Mouse (Mus musculus) MEL (cell line): Measurements from ENCODE around the gene Meis3. TPM values are rescaled to one million over a fixed set of nuclear protein-coding genes. Genes with fewer than 3 reads are reported as not detected.

ENCODE experiments used
- DNase-seq: peaks from one replicate; pipeline ENCODE4 v3.0.0; 2011; ENCODE audit warnings: low read depth, low spot score
- H3K27ac ChIP-seq: 2 replicates; pipeline ENCODE4 v1.5.1; 2012; ENCODE audit warnings: low read depth, mild to moderate bottlenecking, control low read depth, low read length, moderate library complexity; ENCODE audit not compliant: control insufficient read depth
- H3K27me3 ChIP-seq, 2 experiments: fragments of 150-350 bp in 1 of 2; sonication (generic) in 1 of 2; 2 replicates each; pipeline ENCODE4 v1.6.1; 2012; ENCODE audit warnings: low read length in 2 of 2, mild to moderate bottlenecking in 2 of 2, improper control_type of control experiment in 1 of 2, moderate library complexity in 1 of 2; ENCODE audit not compliant: insufficient read depth in 2 of 2, control insufficient read depth in 1 of 2
- H3K36me3 ChIP-seq, 2 experiments: 2 replicates each; pipeline ENCODE4 v1.6.1; 2012 to 2014; ENCODE audit warnings: low read length in 2 of 2, improper control_type of control experiment in 1 of 2, inconsistent platforms in 1 of 2, mild to moderate bottlenecking in 1 of 2; ENCODE audit not compliant: insufficient read depth in 2 of 2, control insufficient read depth in 1 of 2
- H3K4me1 ChIP-seq, 2 experiments: fragments of 150-350 bp in 1 of 2; sonication (generic) in 1 of 2; 2 replicates each; pipeline ENCODE4 v1.6.1; 2012; ENCODE audit warnings: low read length in 2 of 2, improper control_type of control experiment in 1 of 2, mild to moderate bottlenecking in 1 of 2; ENCODE audit not compliant: insufficient read depth in 2 of 2, control insufficient read depth in 1 of 2
- H3K4me3 ChIP-seq, 2 experiments: fragments of 150-350 bp in 1 of 2; sonication (generic) in 1 of 2; 2 replicates each; pipeline ENCODE4 v1.5.1; 2012; ENCODE audit warnings: low read depth in 2 of 2, low read length in 2 of 2, mild to moderate bottlenecking in 2 of 2, moderate library complexity in 2 of 2, control low read depth in 1 of 2, improper control_type of control experiment in 1 of 2; ENCODE audit not compliant: control insufficient read depth in 1 of 2, insufficient read depth in 1 of 2
- H3K79me2 ChIP-seq: 2 replicates; pipeline ENCODE4 v1.6.1; 2012; ENCODE audit warnings: mild to moderate bottlenecking, low read length, moderate library complexity; ENCODE audit not compliant: control insufficient read depth, poor library complexity, insufficient read depth
- H3K9ac ChIP-seq: 2 replicates; pipeline ENCODE4 v1.6.1; 2012; ENCODE audit warnings: low read depth, mild to moderate bottlenecking, control low read depth, low read length, moderate library complexity; ENCODE audit not compliant: control insufficient read depth, poor library complexity, severe bottlenecking
- H3K9me3 ChIP-seq: fragments of 150-350 bp; sonication (generic); replicated peaks from 2 replicates; pipeline ENCODE4 v1.6.1; 2012; ENCODE audit warnings: mild to moderate bottlenecking, low read length, improper control_type of control experiment, moderate library complexity; ENCODE audit not compliant: insufficient read depth
- BHLHE40 ChIP-seq: IDR thresholded peaks from 2 replicates; pipeline ENCODE4 v1.6.1; 2012; ENCODE audit warnings: low read depth, mild to moderate bottlenecking, inconsistent platforms, low read length, improper control_type of control experiment, borderline replicate concordance
- CHD1 ChIP-seq: IDR thresholded peaks from 2 replicates; pipeline ENCODE4 v1.6.1; 2012; ENCODE audit warnings: low read depth, mild to moderate bottlenecking, inconsistent platforms, low read length, improper control_type of control experiment
- CHD2 ChIP-seq: IDR thresholded peaks from 2 replicates; pipeline ENCODE4 v1.6.1; 2011; ENCODE audit warnings: low read length, improper control_type of control experiment
- CTCF ChIP-seq, 3 experiments: IDR thresholded peaks in 2 of 3; conservative IDR thresholded peaks in 1 of 3; 2 replicates each; pipeline ENCODE4 v1.5.1; 2011 to 2012; ENCODE audit warnings: low read length in 3 of 3, low read depth in 2 of 3, mild to moderate bottlenecking in 2 of 3, improper control_type of control experiment in 1 of 3, inconsistent platforms in 1 of 3, mixed read lengths in 1 of 3, moderate library complexity in 1 of 3; ENCODE audit not compliant: control insufficient read depth in 1 of 3, insufficient read depth in 1 of 3, poor library complexity in 1 of 3, severe bottlenecking in 1 of 3
- ETS1 ChIP-seq: IDR thresholded peaks from 2 replicates; pipeline ENCODE4 v1.6.1; 2012; ENCODE audit warnings: low read depth, mild to moderate bottlenecking, inconsistent platforms, low read length, improper control_type of control experiment, moderate library complexity
- GABPA ChIP-seq: IDR thresholded peaks from 2 replicates; pipeline ENCODE4 v1.6.1; 2012; ENCODE audit warnings: low read depth, mild to moderate bottlenecking, inconsistent platforms, low read length, improper control_type of control experiment, moderate library complexity
- HCFC1 ChIP-seq: IDR thresholded peaks from 2 replicates; pipeline ENCODE4 v1.6.1; 2012; ENCODE audit warnings: low read depth, mild to moderate bottlenecking, inconsistent platforms, low read length, improper control_type of control experiment, moderate library complexity
- NELFE ChIP-seq: IDR thresholded peaks from 2 replicates; pipeline ENCODE4 v1.6.1; 2011; ENCODE audit warnings: low read depth, low read length, improper control_type of control experiment
- NRF1 ChIP-seq: IDR thresholded peaks from 2 replicates; pipeline ENCODE4 v1.6.1; 2014; ENCODE audit warnings: low read depth, mild to moderate bottlenecking, inconsistent platforms, low read length, improper control_type of control experiment, moderate library complexity; ENCODE audit not compliant: poor library complexity, insufficient read depth, severe bottlenecking
- POLR2AphosphoS5 ChIP-seq: IDR thresholded peaks from 2 replicates; pipeline ENCODE4 v1.6.1; 2012; ENCODE audit warnings: low read depth, borderline replicate concordance, mild to moderate bottlenecking, inconsistent platforms, low read length, moderate library complexity, mixed read lengths
- TAL1 ChIP-seq: IDR thresholded peaks from 2 replicates; pipeline ENCODE4 v1.6.1; 2012; ENCODE audit warnings: mild to moderate bottlenecking, inconsistent platforms, low read length, moderate library complexity, mixed read lengths
- TBP ChIP-seq: IDR thresholded peaks from 2 replicates; pipeline ENCODE4 v1.8.0; 2011; ENCODE audit warnings: low read depth, low read length, improper control_type of control experiment
- USF1 ChIP-seq: IDR thresholded peaks from 2 replicates; pipeline ENCODE4 v1.6.1; 2014; ENCODE audit warnings: low read depth, mild to moderate bottlenecking, inconsistent platforms, low read length, improper control_type of control experiment, moderate library complexity
- USF2 ChIP-seq, 2 experiments: IDR thresholded peaks; 2 replicates each; pipeline ENCODE4 v1.6.1; 2011 to 2012; ENCODE audit warnings: improper control_type of control experiment in 2 of 2, low read length in 2 of 2, borderline replicate concordance in 1 of 2, inconsistent platforms in 1 of 2, low read depth in 1 of 2, mild to moderate bottlenecking in 1 of 2; ENCODE audit not compliant: insufficient read depth in 1 of 2
- ZMIZ1 ChIP-seq: IDR thresholded peaks from 2 replicates; pipeline ENCODE4 v1.6.1; 2012; ENCODE audit warnings: low read depth, mild to moderate bottlenecking, inconsistent platforms, low read length, improper control_type of control experiment, moderate library complexity
- ZNF384 ChIP-seq: IDR thresholded peaks from 2 replicates; pipeline ENCODE4 v1.6.1; 2012; ENCODE audit warnings: low read depth, mild to moderate bottlenecking, inconsistent platforms, low read length, improper control_type of control experiment
- polyA plus RNA-seq, 2 experiments: library from polyadenylated mRNA; stranded (reverse) in 1 of 2; unstranded in 1 of 2; fragments of >175 nt in 1 of 2; fragments of >200 nt in 1 of 2; gene quantifications; 2 replicates each; pipeline versions ENCODE4 v1.2.1 to v1.2.4; 2012; ENCODE audit warnings: low replicate concordance in 2 of 2, low read depth in 1 of 2; ENCODE audit not compliant: insufficient read length in 2 of 2, insufficient read depth in 1 of 2, missing spikeins in 1 of 2
- total RNA-seq: library from RNA; depleted of rRNA; stranded (reverse); fragments of 300-350 nt; gene quantifications from 2 replicates; pipeline ENCODE4 v1.2.3, GENCODE M21; 2012

Meis3 gene
- total and polyA plus RNA-seq, 3 experiments, result 4.8 to 14.9 TPM; not detected in 1

DNA sequence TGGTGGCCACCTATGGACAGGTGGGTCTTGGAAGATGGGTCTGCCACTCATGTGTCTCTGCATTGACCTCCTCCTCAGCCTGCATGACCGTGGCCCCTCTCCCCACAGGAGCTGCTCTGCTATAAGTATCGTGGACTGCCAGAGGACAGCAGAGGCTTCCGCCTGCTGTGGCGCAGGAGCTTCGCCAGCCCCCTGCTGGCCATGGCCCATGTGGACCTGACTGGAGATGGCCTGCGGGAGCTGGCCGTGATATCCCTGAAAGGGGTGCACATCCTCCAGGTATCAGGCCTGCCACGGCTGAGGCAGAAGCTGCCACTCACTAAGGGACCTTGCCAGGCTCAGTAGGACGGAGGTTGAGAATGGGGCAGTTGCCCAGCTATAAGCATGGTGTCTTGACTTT lies 49.1 kb upstream of the Meis3 start:
- no peaks in the 10 kb centered on the region for H3K36me3 ChIP-seq
- no peak for TF ChIP-seq BHLHE40
- TF ChIP-seq HCFC1, result no peak

GRCm38 (mm10) chr7:16128344-16128743 lies 46.5 kb upstream of the Meis3 start:
- Histone ChIP-seq H3K4me1 (peaks cover 0 to 14% of the 10 kb centered on the region in 2 experiments; a peak in 2 of 4 replicates), H3K36me3 (no peaks in the 10 kb centered on the region), H3K27me3 (no peaks in the 10 kb centered on the region), H3K27ac (no peak overlapping the region), H3K4me3 (no peak overlapping the region), H3K9ac (no peak overlapping the region), H3K79me2 (no peaks in the 10 kb centered on the region), H3K9me3 (no peaks in the 10 kb centered on the region)
- no peak for TF ChIP-seq USF1
- no peak for TF ChIP-seq CHD1
- TF ChIP-seq ETS1, result no peak
- TF ChIP-seq NELFE, result no peak
- no peak for TF ChIP-seq POLR2AphosphoS5
- TF ChIP-seq TBP, result no peak
- DNase-seq, result no peak

More for the DNA sequence above, 49.1 kb upstream of the Meis3 start:
- H3K4me3 ChIP-seq, result no peak overlapping the region
- H3K4me1 ChIP-seq, result peaks cover 0 to 8% of the 10 kb centered on the region in 2 experiments; a peak in 2 of 4 replicates
- H3K9ac ChIP-seq, result no peak overlapping the region
- no peak overlapping the region for H3K27ac ChIP-seq
- no peak for DNase-seq
- no peaks in the 10 kb centered on the region for H3K79me2 ChIP-seq
- no peaks in the 10 kb centered on the region for H3K27me3 ChIP-seq
- no peaks in the 10 kb centered on the region for H3K9me3 ChIP-seq

GRCm38 (mm10) chr7:16128899-16129298 lies 46.0 kb upstream of the Meis3 start:
- no peaks in the 10 kb centered on the region for H3K9me3 ChIP-seq
- H3K9ac ChIP-seq, result no peak overlapping the region
- H3K27ac ChIP-seq, result no peak overlapping the region
- H3K27me3 ChIP-seq, result no peaks in the 10 kb centered on the region
- no peaks in the 10 kb centered on the region for H3K36me3 ChIP-seq
- peaks cover 0 to 14% of the 10 kb centered on the region in 2 experiments; a peak in 2 of 4 replicates for H3K4me1 ChIP-seq
- DNase-seq, result no peak
- H3K79me2 ChIP-seq, result no peaks in the 10 kb centered on the region
- H3K4me3 ChIP-seq, result no peak overlapping the region
- no peak for TF ChIP-seq TAL1
- no peak for TF ChIP-seq USF1
- no peak for TF ChIP-seq GABPA
- TF ChIP-seq CHD2, result no peak
- TF ChIP-seq ZMIZ1, result no peak
- no peak for TF ChIP-seq ZNF384
- TF ChIP-seq CTCF (IDR thresholded peaks at IDR 0.05 in 2 of 3, conservative IDR thresholded peaks at IDR 0.05 in 1 of 3; ENCODE audit: control insufficient read depth in 1 of 3, insufficient read depth in 1 of 3, low read depth in 2 of 3, low read length in 3 of 3, poor library complexity in 1 of 3, severe bottlenecking in 1 of 3), result no peak
- no peak for TF ChIP-seq NRF1
- TF ChIP-seq USF2 (IDR thresholded peaks at IDR 0.05; ENCODE audit: borderline replicate concordance in 1 of 2, insufficient read depth in 1 of 2, low read depth in 1 of 2, low read length in 2 of 2), result no peak
- TF ChIP-seq, all 39 proteins: peak for 0
